Mouse (Mus musculus) CH12.LX (cell line): ENCODE data around the gene Mrtfb. TPM values are rescaled to one million over a fixed set of nuclear protein-coding genes. Genes with fewer than 3 reads are reported as not detected.
A peak's percentile ranks its signal among the peaks of the same experiment; 100 is the strongest.

Experiments used
- DNase-seq: peaks from one replicate; pipeline ENCODE4 v3.0.0-alpha.2; 2013; ENCODE audit errors: extremely low read depth
- H3K27ac ChIP-seq: 2 replicates; pipeline ENCODE4 v1.5.1; 2012; ENCODE audit warnings: low read depth, mild to moderate bottlenecking, control low read depth, moderate library complexity; ENCODE audit not compliant: insufficient read depth
- H3K27me3 ChIP-seq: replicated peaks from 2 replicates; pipeline ENCODE3; 2012; ENCODE audit warnings: inconsistent platforms
- H3K36me3 ChIP-seq, 2 experiments: replicated peaks in 1 of 2; 2 replicates each; pipeline versions ENCODE3 to v1.6.1; 2012; ENCODE audit warnings: inconsistent platforms in 1 of 2, low read length in 1 of 2, mild to moderate bottlenecking in 1 of 2, mixed read lengths in 1 of 2, moderate library complexity in 1 of 2; ENCODE audit not compliant: control insufficient read depth in 1 of 2, insufficient read depth in 1 of 2
- H3K4me1 ChIP-seq, 2 experiments: 2 replicates each; pipeline ENCODE4 v1.6.1; 2012; ENCODE audit warnings: inconsistent platforms in 1 of 2, moderate library complexity in 1 of 2; ENCODE audit not compliant: insufficient read depth in 2 of 2, control insufficient read depth in 1 of 2
- H3K4me2 ChIP-seq: 2 replicates; pipeline ENCODE4 v1.6.1; 2012; ENCODE audit warnings: low read depth, mild to moderate bottlenecking, control low read depth; ENCODE audit not compliant: poor library complexity, insufficient read depth, severe bottlenecking
- H3K4me3 ChIP-seq, 3 experiments: fragments of 150-350 bp in 1 of 3; sonication (generic) in 1 of 3; replicated peaks in 1 of 3; 2 replicates each; pipeline versions ENCODE3 to v1.5.1; 2011 to 2012; ENCODE audit warnings: low read depth in 2 of 3, low read length in 2 of 3, mild to moderate bottlenecking in 2 of 3, moderate library complexity in 2 of 3, control low read depth in 1 of 3, improper control_type of control experiment in 1 of 3, inconsistent platforms in 1 of 3, mixed read lengths in 1 of 3; ENCODE audit not compliant: poor library complexity in 1 of 3
- H3K79me2 ChIP-seq: replicated peaks from 2 replicates; pipeline ENCODE4 v1.6.1; 2012; ENCODE audit warnings: mild to moderate bottlenecking, moderate library complexity; ENCODE audit not compliant: control insufficient read depth, poor library complexity, insufficient read depth, severe bottlenecking; ENCODE audit errors: extremely low read depth
- H3K9ac ChIP-seq: 2 replicates; pipeline ENCODE4 v1.6.1; 2012; ENCODE audit warnings: low read depth, mild to moderate bottlenecking, control low read depth, moderate library complexity; ENCODE audit not compliant: insufficient read depth
- H3K9me3 ChIP-seq: replicated peaks from 2 replicates; pipeline ENCODE3; 2012; ENCODE audit warnings: low read length, inconsistent platforms, mixed read lengths
- CTCF ChIP-seq, 2 experiments: IDR thresholded peaks in 1 of 2; conservative IDR thresholded peaks in 1 of 2; 2 replicates each; pipeline ENCODE4 v1.5.1; 2011 to 2012; ENCODE audit warnings: low read depth in 2 of 2, low read length in 2 of 2, improper control_type of control experiment in 1 of 2, inconsistent platforms in 1 of 2, mild to moderate bottlenecking in 1 of 2, moderate library complexity in 1 of 2
- ELF1 ChIP-seq: IDR thresholded peaks from 2 replicates; pipeline ENCODE4 v1.6.1; 2014; ENCODE audit warnings: low read depth, mild to moderate bottlenecking, inconsistent platforms, low read length, improper control_type of control experiment
- JUND ChIP-seq: conservative IDR thresholded peaks from 2 replicates; pipeline ENCODE4 v1.6.1; 2011; ENCODE audit warnings: low read depth, low read length, improper control_type of control experiment
- MAX ChIP-seq: IDR thresholded peaks from 2 replicates; pipeline ENCODE4 v1.6.1; 2011; ENCODE audit warnings: low read length, improper control_type of control experiment
- NELFE ChIP-seq: IDR thresholded peaks from 2 replicates; pipeline ENCODE4 v1.6.1; 2011; ENCODE audit warnings: low read depth, low read length, improper control_type of control experiment
- RAD21 ChIP-seq: IDR thresholded peaks from 2 replicates; pipeline ENCODE4 v1.6.1; 2011; ENCODE audit warnings: low read depth, mild to moderate bottlenecking, low read length, improper control_type of control experiment, moderate library complexity
- SMC3 ChIP-seq: IDR thresholded peaks from 2 replicates; pipeline ENCODE4 v1.6.1; 2011; ENCODE audit warnings: low read depth, low read length, improper control_type of control experiment
- TBP ChIP-seq: conservative IDR thresholded peaks from 2 replicates; pipeline ENCODE4 v1.6.1; 2011; ENCODE audit warnings: low read depth, low read length, improper control_type of control experiment
- ZC3H11A ChIP-seq: IDR thresholded peaks from 2 replicates; pipeline ENCODE4 v1.6.1; 2012; ENCODE audit warnings: low read depth, mild to moderate bottlenecking, inconsistent platforms, low read length, improper control_type of control experiment
- dilution Hi-C: fragments of 300-500 bp; cut with MboI; formaldehyde crosslinking; loops from 2 replicates; pipeline ENCODE4 v1.14.3; 2020; ENCODE audit warnings: low sequenced_read_pairs; ENCODE audit not compliant: extremely low pct_unique_long_range_greater_than_20kb, extremely low pct_ligation_motif_present
- in situ Hi-C: fragments of 300-500 bp; cut with MboI; formaldehyde crosslinking; loops from 3 replicates; pipeline ENCODE4 v1.14.3; 2019; ENCODE audit warnings: low sequenced_read_pairs, low pct_ligation_motif_present, low pct_unique_long_range_greater_than_20kb, mixed read lengths
- polyA plus RNA-seq: library from polyadenylated mRNA; unstranded; fragments of >175 nt; gene quantifications from 2 replicates; pipeline ENCODE4 v1.2.1, GENCODE M21; 2012; ENCODE audit warnings: low read depth; ENCODE audit not compliant: insufficient read length
- total RNA-seq, 2 experiments: library from RNA; depleted of rRNA; stranded (reverse); fragments of 300-350 nt in 1 of 2; fragments of >200 nt in 1 of 2; gene quantifications; 2 replicates each; pipeline ENCODE4 v1.2.3; 2012 to 2014

Mrtfb gene
- total and polyA plus RNA-seq, 3 experiments: 3.2 to 9.4 (median 4.4) TPM

- peak; percentile 32; the same call in 1 of the 2 replicates for TF ChIP-seq NELFE
These were observed 181.6 kb downstream of the Mrtfb start (continued) for GRCm38 (mm10) chr16:13437770-13438372.

GRCm38 (mm10) chr16:13440468-13440867, 184.2 kb downstream of the Mrtfb start:
- Histone ChIP-seq H3K36me3 (no peaks in the 10 kb centered on the region), H3K4me1 (peaks cover 0 to 21% of the 10 kb centered on the region in 2 experiments; a peak in 2 of 4 replicates), H3K4me3 (no peak overlapping the region), H3K27me3 (peaks cover 3% of the 10 kb centered on the region), H3K4me2 (no peak overlapping the region), H3K9ac (no peak overlapping the region), H3K27ac (no peak overlapping the region), H3K79me2 (no peaks in the 10 kb centered on the region), H3K9me3 (no peaks in the 10 kb centered on the region)
- in situ Hi-C loops (loop anchor here (25.0 kb wide), 1 partner anchor 297 kb away; the partner anchor contains the start of gene Pla2g10), dilution Hi-C loops (no loop called here)
- peak; percentile 52 for DNase-seq
- TF ChIP-seq SMC3 (peak; percentile 77), NELFE (no peak), RAD21 (peak; percentile 76), ZC3H11A (no peak), MAX (no peak), ELF1 (0 out of 2 replicates have a peak, but pooled peaks have one; percentile 15), CTCF (conservative IDR thresholded peaks at IDR 0.05 in 1 of 2, IDR thresholded peaks at IDR 0.05 in 1 of 2; ENCODE audit: low read depth in 2 of 2, low read length in 2 of 2) (peak; percentile 83 to 88)

GRCm38 (mm10) chr16:13443764-13444163, 187.5 kb downstream of the Mrtfb start:
- Histone ChIP-seq H3K9ac (no peak overlapping the region), H3K36me3 (no peaks in the 10 kb centered on the region), H3K27me3 (peaks cover 3% of the 10 kb centered on the region), H3K9me3 (no peaks in the 10 kb centered on the region), H3K27ac (no peak overlapping the region), H3K4me1 (peaks cover 0 to 8% of the 10 kb centered on the region in 2 experiments; a peak in 2 of 4 replicates), H3K79me2 (no peaks in the 10 kb centered on the region), H3K4me3 (no peak overlapping the region), H3K4me2 (no peak overlapping the region)
- DNase-seq: no peak
- no peak for TF ChIP-seq JUND
- dilution Hi-C loops (no loop called here), in situ Hi-C loops (loop anchor here (25.0 kb wide), 1 partner anchor 294 kb away; the partner anchor contains the start of gene Pla2g10)

- Histone ChIP-seq H3K36me3 (no peaks in the 10 kb centered on the region), H3K9ac (no peak overlapping the region), H3K4me2 (no peak overlapping the region), H3K4me1 (peaks cover 0 to 8% of the 10 kb centered on the region in 2 experiments; a peak in 2 of 4 replicates), H3K27me3 (peaks cover 3% of the 10 kb centered on the region), H3K4me3 (no peak overlapping the region), H3K79me2 (no peaks in the 10 kb centered on the region), H3K27ac (no peak overlapping the region), H3K9me3 (no peaks in the 10 kb centered on the region)
- TF ChIP-seq TBP: no peak
- no peak for DNase-seq
- in situ Hi-C loops: loop anchor here (25.0 kb wide), 1 partner anchor 292 kb away; the partner anchor contains the start of gene Pla2g10
- dilution Hi-C loops: no loop called here
These were observed 189.2 kb downstream of the Mrtfb start for GRCm38 (mm10) chr16:13445461-13445860.
